Mouse (Mus musculus) intestine, postnatal 0 days (tissue): Measurements from ENCODE around the gene Hist1h2ai. TPM values are rescaled to one million over a fixed set of nuclear protein-coding genes. Genes with fewer than 3 reads are reported as not detected.
"Not testable (repeated sequence)": the region's sequence is repeated elsewhere in the genome, so short reads cannot be mapped to it uniquely, and the experiment has no call there.

Experiments
- ATAC-seq: fragments of 200-750 bp; cut with Nextera tagmentation; 2 replicates; pipeline ENCODE4 v1.8.0; 2017; ENCODE audit warnings: mild to moderate bottlenecking, moderate TSS enrichment, moderate library complexity
- H3K27ac ChIP-seq: fragments of 300-500 bp; sonication (generic); 2 replicates; pipeline ENCODE4 v1.5.1; 2014; ENCODE audit warnings: mild to moderate bottlenecking, low read depth, low read length, moderate library complexity
- H3K27me3 ChIP-seq: fragments of 300-500 bp; sonication (generic); replicated peaks from 2 replicates; pipeline ENCODE4 v1.6.1; 2014; ENCODE audit warnings: low read length, mixed read lengths; ENCODE audit not compliant: control insufficient read depth, insufficient read depth
- H3K36me3 ChIP-seq: fragments of 300-500 bp; sonication (generic); 2 replicates; pipeline ENCODE4 v1.6.1; 2014; ENCODE audit warnings: mild to moderate bottlenecking, moderate library complexity; ENCODE audit not compliant: control insufficient read depth, insufficient read depth
- H3K4me1 ChIP-seq: fragments of 300-500 bp; sonication (generic); replicated peaks from 2 replicates; pipeline ENCODE4 v1.6.1; 2014; ENCODE audit warnings: antibody characterized with exemption, low read length, mixed read lengths; ENCODE audit not compliant: control insufficient read depth, insufficient read depth
- H3K4me2 ChIP-seq: fragments of 300-500 bp; sonication (generic); replicated peaks from 2 replicates; pipeline ENCODE4 v1.6.1; 2014; ENCODE audit warnings: low read depth, mild to moderate bottlenecking, moderate library complexity
- H3K4me3 ChIP-seq: fragments of 300-500 bp; sonication (generic); 2 replicates; pipeline ENCODE4 v1.5.1; 2014; ENCODE audit warnings: low read depth, low read length
- H3K9ac ChIP-seq: fragments of 300-500 bp; sonication (generic); 2 replicates; pipeline ENCODE4 v1.6.1; 2014; ENCODE audit warnings: mild to moderate bottlenecking, low read depth, low read length
- H3K9me3 ChIP-seq: fragments of 300-500 bp; sonication (generic); 2 replicates; pipeline ENCODE4 v1.6.1; 2016; ENCODE audit warnings: mixed run types; ENCODE audit not compliant: control insufficient read depth
- CTCF ChIP-seq: sonication (generic); IDR thresholded peaks from 2 replicates; pipeline ENCODE4 v1.5.1; 2016; ENCODE audit warnings: low read depth, mild to moderate bottlenecking, control low read depth, antibody characterized with exemption, moderate library complexity
- WGBS: fragments of 180-500 bp; shearing (Covaris S2); extraction: QIAGEN DNeasy Blood & Tissue Kit; methylation state at CpG from one replicate; pipeline ENCODE4 v1.1.7; 2014; 5-methylcytosine and 5-hydroxymethylcytosine counted together
- polyA plus RNA-seq: library from polyadenylated mRNA; unstranded; fragments of >200 nt; fragmentation: Nextera tagmentation; extraction: Ambion mirVana; gene quantifications from 2 replicates; pipeline ENCODE4 v1.2.1, GENCODE M21; 2015

Gene Hist1h2ai
- polyA plus RNA-seq, 1 experiment from 2014 or later, result 6.1 TPM

GRCm38 (mm10) chr13:21711698-21712097 lies 4.5 kb upstream of the Hist1h2ai start:
- Histone ChIP-seq H3K4me2 (peak overlapping the region; percentile 75), H3K27me3 (no peaks in the 10 kb centered on the region), H3K27ac (no peak overlapping the region), H3K9ac (no peak overlapping the region), H3K36me3 (no peaks in the 10 kb centered on the region), H3K9me3 (no peaks in the 10 kb centered on the region), H3K4me1 (peaks cover 7% of the 10 kb centered on the region), H3K4me3 (peak overlapping the region; percentile 85; the same call in 1 of the 2 replicates)
- TF ChIP-seq CTCF, result no peak
- WGBS, result 30% methylated on average over 4 of the region's 4 CpGs
- ATAC-seq, result no peak

GRCm38 (mm10) chr13:21714725-21715124 lies 1.5 kb upstream of the Hist1h2ai start:
- 2% methylated on average over 7 of the region's 7 CpGs for WGBS
- ATAC-seq, result no peak
- H3K9me3 ChIP-seq, result no peaks in the 10 kb centered on the region
- peaks cover 11% of the 10 kb centered on the region for H3K4me1 ChIP-seq
- no peak overlapping the region for H3K27ac ChIP-seq
- H3K36me3 ChIP-seq, result no peaks in the 10 kb centered on the region
- H3K9ac ChIP-seq, result no peak overlapping the region
- peak overlapping the region; percentile 41 for H3K4me3 ChIP-seq
- H3K4me2 ChIP-seq, result peak overlapping the region; percentile 77
- H3K27me3 ChIP-seq, result no peaks in the 10 kb centered on the region
- peak; percentile 93 for TF ChIP-seq CTCF

- under 1% methylated on average over 21 of the region's 22 CpGs for WGBS
- peak overlapping the region; percentile 77 for H3K4me2 ChIP-seq
- no peaks in the 10 kb centered on the region for H3K27me3 ChIP-seq
- peaks cover 11% of the 10 kb centered on the region for H3K4me1 ChIP-seq
- ATAC-seq, result no peak
- H3K4me3 ChIP-seq, result peak overlapping the region; percentile 41
- 0 out of 2 replicates have a peak overlapping the region, but pooled peaks have one; percentile 31 for H3K9ac ChIP-seq
- TF ChIP-seq CTCF, result no peak
- H3K36me3 ChIP-seq, result no peaks in the 10 kb centered on the region
- H3K27ac ChIP-seq, result peak overlapping the region; percentile 46; the same call in 1 of the 2 replicates
- no peaks in the 10 kb centered on the region for H3K9me3 ChIP-seq
These were observed 925 bp upstream of the Hist1h2ai start for GRCm38 (mm10) chr13:21715131-21715863.

GRCm38 (mm10) chr13:21716540-21717391 lies 544 bp downstream of the Hist1h2ai start:
- under 1% methylated on average over 9 of the region's 38 CpGs for WGBS
- ATAC-seq, result peak; percentile 42
- not testable (repeated sequence) for H3K36me3 ChIP-seq, H3K9me3 ChIP-seq, H3K27me3 ChIP-seq
- peak overlapping the region; percentile 77 for H3K4me2 ChIP-seq
- peak overlapping the region; percentile 49 for H3K9ac ChIP-seq
- peaks cover 11% of the 10 kb centered on the region for H3K4me1 ChIP-seq
- peak overlapping the region; percentile 80 for H3K27ac ChIP-seq
- H3K4me3 ChIP-seq, result peak overlapping the region; percentile 41

GRCm38 (mm10) chr13:21717397-21718357 lies 1.5 kb downstream of the Hist1h2ai start, which contains the start of gene Hist1h3h:
Gene Hist1h3h (plus strand): TSS chr13:21717659.
- not testable (repeated sequence) for H3K27me3 ChIP-seq, H3K36me3 ChIP-seq, H3K9me3 ChIP-seq
- 2% methylated on average over 24 of the region's 56 CpGs for WGBS
- peak within 1 kb of the TSS; percentile 77 for H3K4me2 ChIP-seq
- peak; percentile 31 for ATAC-seq
- peaks cover 11% of the 10 kb centered on the region for H3K4me1 ChIP-seq
- H3K27ac ChIP-seq, result peak within 1 kb of the TSS; percentile 80
- H3K4me3 ChIP-seq, result peak within 1 kb of the TSS; percentile 41
- peak within 1 kb of the TSS; percentile 49 for H3K9ac ChIP-seq
